Mouse (Mus musculus): ENCODE results near the gene Prok1.

The Prok1 gene

GRCm38 (mm10) chr3:107204413-107204812 lies 35.1 kb downstream of the Prok1 start:
- ATAC-seq (ENCODE audit: insufficient number of reproducible peaks, low FRiP score, low TSS enrichment): no peak

- no peak for ATAC-seq (ENCODE audit: insufficient number of reproducible peaks, low FRiP score, low TSS enrichment)
These were observed 38.0 kb downstream of the Prok1 start for GRCm38 (mm10) chr3:107201310-107202180.

GRCm38 (mm10) chr3:107188226-107188899 lies 51.1 kb downstream of the Prok1 start:
- ATAC-seq (ENCODE audit: insufficient number of reproducible peaks, low FRiP score, low TSS enrichment): peak; percentile 71

- no peak for ATAC-seq (ENCODE audit: insufficient number of reproducible peaks, low FRiP score, low TSS enrichment)
These were observed 52.5 kb downstream of the Prok1 start for GRCm38 (mm10) chr3:107187022-107187421.

GRCm38 (mm10) chr3:107185597-107185996 lies 53.9 kb downstream of the Prok1 start:
- no peak for ATAC-seq (ENCODE audit: insufficient number of reproducible peaks, low FRiP score, low TSS enrichment)

GRCm38 (mm10) chr3:107183178-107183577 lies 56.3 kb downstream of the Prok1 start:
- ATAC-seq (ENCODE audit: insufficient number of reproducible peaks, low FRiP score, low TSS enrichment): no peak

Measured in cerebellum, adult (tissue).